Mouse (Mus musculus) embryonic facial prominence, embryonic 13.5 days (tissue): ENCODE measurements around the gene Klhl2. TPM values are rescaled to one million over a fixed set of nuclear protein-coding genes. Genes with fewer than 3 reads are reported as not detected.

Experiments used
- ATAC-seq: fragments of 200-750 bp; cut with Nextera tagmentation; 2 replicates; pipeline ENCODE4 v1.8.0; 2017; ENCODE audit warnings: low read depth; ENCODE audit not compliant: insufficient number of reproducible peaks, insufficient read depth, low FRiP score, low TSS enrichment
- H3K27ac ChIP-seq: fragments of 300-500 bp; sonication (generic); 2 replicates; pipeline ENCODE4 v1.5.1; 2015; ENCODE audit warnings: moderate library complexity, mild to moderate bottlenecking, inconsistent platforms
- H3K27me3 ChIP-seq: fragments of 300-500 bp; sonication (generic); 2 replicates; pipeline ENCODE4 v1.6.1; 2015; ENCODE audit warnings: mild to moderate bottlenecking, inconsistent platforms
- H3K36me3 ChIP-seq: fragments of 300-500 bp; sonication (generic); 2 replicates; pipeline ENCODE4 v1.6.1; 2015; ENCODE audit warnings: mild to moderate bottlenecking, inconsistent platforms
- H3K4me1 ChIP-seq: fragments of 300-500 bp; sonication (generic); 2 replicates; pipeline ENCODE4 v1.6.1; 2015; ENCODE audit warnings: inconsistent platforms
- H3K4me2 ChIP-seq: fragments of 300-500 bp; sonication (generic); 2 replicates; pipeline ENCODE4 v1.6.1; 2015; ENCODE audit warnings: moderate library complexity, mild to moderate bottlenecking, inconsistent platforms
- H3K4me3 ChIP-seq: fragments of 300-500 bp; sonication (generic); 2 replicates; pipeline ENCODE4 v1.5.1; 2015; ENCODE audit warnings: mild to moderate bottlenecking, inconsistent platforms
- H3K9ac ChIP-seq: fragments of 300-500 bp; sonication (generic); 2 replicates; pipeline ENCODE4 v1.6.1; 2015; ENCODE audit warnings: mild to moderate bottlenecking, inconsistent platforms
- H3K9me3 ChIP-seq: fragments of 300-500 bp; sonication (generic); 2 replicates; pipeline ENCODE4 v1.6.1; 2016; ENCODE audit warnings: inconsistent platforms
- WGBS: fragments of 180-500 bp; shearing (Covaris S2); methylation state at CpG from one replicate; pipeline ENCODE4 v1.1.7; 2015; ENCODE audit warnings: mixed read lengths; 5-methylcytosine and 5-hydroxymethylcytosine counted together
- polyA plus RNA-seq: library from polyadenylated mRNA; unstranded; fragments of >200 nt; fragmentation: Nextera tagmentation; extraction: Ambion mirVana; gene quantifications from 2 replicates; pipeline ENCODE4 v1.2.1, GENCODE M21; 2015

Gene Klhl2
- polyA plus RNA-seq, 1 experiment from 2014 or later = 5.0 TPM

GRCm38 (mm10) chr8:64791250-64791881, 58.5 kb downstream of the Klhl2 start:
- Histone ChIP-seq H3K4me1 (0 out of 2 replicates have a peak, but pooled peaks cover 6% of the 10 kb centered on the region), H3K4me3 (no peak overlapping the region), H3K27me3 (no peaks in the 10 kb centered on the region), H3K9ac (no peak overlapping the region), H3K4me2 (no peak overlapping the region), H3K36me3 (no peaks in the 10 kb centered on the region), H3K27ac (no peak overlapping the region), H3K9me3 (no peaks in the 10 kb centered on the region)
- no peak for ATAC-seq
- 86% methylated on average over 4 of the region's 4 CpGs for WGBS

GRCm38 (mm10) chr8:64790418-64790817, 59.4 kb downstream of the Klhl2 start:
- no peak overlapping the region for H3K27ac ChIP-seq
- no peaks in the 10 kb centered on the region for H3K27me3 ChIP-seq
- H3K4me3 ChIP-seq = no peak overlapping the region
- no peak for ATAC-seq
- no peak overlapping the region for H3K4me2 ChIP-seq
- H3K4me1 ChIP-seq = 0 out of 2 replicates have a peak, but pooled peaks cover 6% of the 10 kb centered on the region
- H3K36me3 ChIP-seq = no peaks in the 10 kb centered on the region
- WGBS = 69% methylated on average over 2 of the region's 2 CpGs
- no peak overlapping the region for H3K9ac ChIP-seq
- H3K9me3 ChIP-seq = no peaks in the 10 kb centered on the region

- no peak for ATAC-seq
- H3K9me3 ChIP-seq = no peaks in the 10 kb centered on the region
- H3K36me3 ChIP-seq = no peaks in the 10 kb centered on the region
- H3K4me2 ChIP-seq = no peak overlapping the region
- 0 out of 2 replicates have a peak, but pooled peaks cover 6% of the 10 kb centered on the region for H3K4me1 ChIP-seq
- H3K9ac ChIP-seq = no peak overlapping the region
- no peak overlapping the region for H3K4me3 ChIP-seq
- H3K27ac ChIP-seq = no peak overlapping the region
- no peaks in the 10 kb centered on the region for H3K27me3 ChIP-seq
- WGBS = 92% methylated on average over 4 of the region's 4 CpGs
These were observed 61.1 kb downstream of the Klhl2 start for GRCm38 (mm10) chr8:64788715-64789114.

- Histone ChIP-seq H3K4me3 (no peak overlapping the region), H3K4me1 (0 out of 2 replicates have a peak, but pooled peaks cover 9% of the 10 kb centered on the region), H3K9ac (no peak overlapping the region), H3K27me3 (no peaks in the 10 kb centered on the region), H3K27ac (no peak overlapping the region), H3K4me2 (no peak overlapping the region), H3K36me3 (no peaks in the 10 kb centered on the region), H3K9me3 (no peaks in the 10 kb centered on the region)
- ATAC-seq = no peak
- WGBS = 79% methylated on average over 2 of the region's 2 CpGs
These were observed 63.0 kb downstream of the Klhl2 start for GRCm38 (mm10) chr8:64786801-64787200.

- Histone ChIP-seq H3K4me2 (no peak overlapping the region), H3K9me3 (no peaks in the 10 kb centered on the region), H3K36me3 (0 out of 2 replicates have a peak, but pooled peaks cover 4% of the 10 kb centered on the region), H3K4me1 (0 out of 2 replicates have a peak, but pooled peaks cover 3% of the 10 kb centered on the region), H3K27me3 (no peaks in the 10 kb centered on the region), H3K4me3 (no peak overlapping the region), H3K9ac (no peak overlapping the region), H3K27ac (no peak overlapping the region)
- ATAC-seq = no peak
- 89% methylated on average over 5 of the region's 5 CpGs for WGBS
These were observed 65.6 kb downstream of the Klhl2 start for GRCm38 (mm10) chr8:64784235-64784634.

GRCm38 (mm10) chr8:64781947-64782346, 67.9 kb downstream of the Klhl2 start:
- no peak overlapping the region for H3K4me3 ChIP-seq
- no peak overlapping the region for H3K4me2 ChIP-seq
- H3K27me3 ChIP-seq = no peaks in the 10 kb centered on the region
- H3K9me3 ChIP-seq = no peaks in the 10 kb centered on the region
- H3K36me3 ChIP-seq = peaks cover 7% of the 10 kb centered on the region
- 72% methylated on average over 6 of the region's 6 CpGs for WGBS
- no peak overlapping the region for H3K9ac ChIP-seq
- 0 out of 2 replicates have a peak, but pooled peaks cover 3% of the 10 kb centered on the region for H3K4me1 ChIP-seq
- no peak for ATAC-seq
- no peak overlapping the region for H3K27ac ChIP-seq

- no peak for ATAC-seq
- 76% methylated on average over 9 of the region's 9 CpGs for WGBS
- H3K4me2 ChIP-seq = no peak overlapping the region
- no peak overlapping the region for H3K9ac ChIP-seq
- H3K4me1 ChIP-seq = 0 out of 2 replicates have a peak, but pooled peaks cover 3% of the 10 kb centered on the region
- H3K4me3 ChIP-seq = no peak overlapping the region
- no peaks in the 10 kb centered on the region for H3K9me3 ChIP-seq
- H3K27me3 ChIP-seq = no peaks in the 10 kb centered on the region
- peaks cover 13% of the 10 kb centered on the region for H3K36me3 ChIP-seq
- H3K27ac ChIP-seq = no peak overlapping the region
These were observed 71.9 kb downstream of the Klhl2 start for GRCm38 (mm10) chr8:64777925-64778324.

- Histone ChIP-seq H3K9me3 (no peaks in the 10 kb centered on the region), H3K36me3 (peaks cover 9% of the 10 kb centered on the region), H3K27me3 (no peaks in the 10 kb centered on the region), H3K9ac (no peak overlapping the region), H3K27ac (no peak overlapping the region), H3K4me1 (no peaks in the 10 kb centered on the region), H3K4me3 (no peak overlapping the region), H3K4me2 (no peak overlapping the region)
- 96% methylated on average over 6 of the region's 6 CpGs for WGBS
- ATAC-seq = no peak
These were observed 75.7 kb downstream of the Klhl2 start for GRCm38 (mm10) chr8:64774136-64774535.

- Histone ChIP-seq H3K4me2 (no peak overlapping the region), H3K27ac (no peak overlapping the region), H3K27me3 (no peaks in the 10 kb centered on the region), H3K36me3 (0 out of 2 replicates have a peak, but pooled peaks cover 7% of the 10 kb centered on the region), H3K4me1 (no peaks in the 10 kb centered on the region), H3K4me3 (no peak overlapping the region), H3K9ac (no peak overlapping the region), H3K9me3 (no peaks in the 10 kb centered on the region)
- 84% methylated on average over 7 of the region's 7 CpGs for WGBS
- no peak for ATAC-seq
These were observed 79.0 kb downstream of the Klhl2 start for GRCm38 (mm10) chr8:64770814-64771213.

GRCm38 (mm10) chr8:64769586-64769985, 80.2 kb downstream of the Klhl2 start:
- Histone ChIP-seq H3K27ac (no peak overlapping the region), H3K4me1 (no peaks in the 10 kb centered on the region), H3K4me3 (no peak overlapping the region), H3K27me3 (no peaks in the 10 kb centered on the region), H3K9ac (no peak overlapping the region), H3K4me2 (no peak overlapping the region), H3K36me3 (0 out of 2 replicates have a peak, but pooled peaks cover 2% of the 10 kb centered on the region), H3K9me3 (no peaks in the 10 kb centered on the region)
- no peak for ATAC-seq
- 91% methylated on average over 7 of the region's 7 CpGs for WGBS

GRCm38 (mm10) chr8:64768645-64769044, 81.2 kb downstream of the Klhl2 start:
- no peaks in the 10 kb centered on the region for H3K27me3 ChIP-seq
- H3K27ac ChIP-seq = no peak overlapping the region
- no peaks in the 10 kb centered on the region for H3K36me3 ChIP-seq
- 89% methylated on average over 5 of the region's 9 CpGs for WGBS
- H3K4me3 ChIP-seq = no peak overlapping the region
- ATAC-seq = no peak
- H3K9ac ChIP-seq = no peak overlapping the region
- H3K4me1 ChIP-seq = no peaks in the 10 kb centered on the region
- no peak overlapping the region for H3K4me2 ChIP-seq
- H3K9me3 ChIP-seq = no peaks in the 10 kb centered on the region

- Histone ChIP-seq H3K36me3 (no peaks in the 10 kb centered on the region), H3K9ac (no peak overlapping the region), H3K4me1 (no peaks in the 10 kb centered on the region), H3K4me2 (no peak overlapping the region), H3K9me3 (no peaks in the 10 kb centered on the region), H3K4me3 (no peak overlapping the region), H3K27ac (no peak overlapping the region), H3K27me3 (no peaks in the 10 kb centered on the region)
- no peak for ATAC-seq
- 92% methylated on average over 9 of the region's 9 CpGs for WGBS
These were observed 82.8 kb downstream of the Klhl2 start for GRCm38 (mm10) chr8:64767047-64767446.
